Mouse (Mus musculus): ENCODE results near the gene Tspan9.

Tspan9 gene

GRCm38 (mm10) chr6:128053000-128053732 lies 90.2 kb downstream of the Tspan9 start:
- TF ChIP-seq GATA4 (IDR thresholded peaks at IDR 0.05; ENCODE audit: insufficient replicate concordance, low read length) = no peak

- no peak for TF ChIP-seq GATA4 (IDR thresholded peaks at IDR 0.05; ENCODE audit: insufficient replicate concordance, low read length)
These were observed 95.7 kb downstream of the Tspan9 start for GRCm38 (mm10) chr6:128047671-128048070.

- no peak for TF ChIP-seq GATA4 (IDR thresholded peaks at IDR 0.05; ENCODE audit: insufficient replicate concordance, low read length)
These were observed 96.2 kb downstream of the Tspan9 start for GRCm38 (mm10) chr6:128047239-128047638.

GRCm38 (mm10) chr6:128046799-128047198 lies 96.6 kb downstream of the Tspan9 start:
- TF ChIP-seq GATA4 (IDR thresholded peaks at IDR 0.05; ENCODE audit: insufficient replicate concordance, low read length) = no peak

- TF ChIP-seq GATA4 (IDR thresholded peaks at IDR 0.05; ENCODE audit: insufficient replicate concordance, low read length) = no peak
These were observed 98.7 kb downstream of the Tspan9 start for GRCm38 (mm10) chr6:128044691-128045090.

GRCm38 (mm10) chr6:128043486-128043885 lies 99.9 kb downstream of the Tspan9 start:
- TF ChIP-seq GATA4 (IDR thresholded peaks at IDR 0.05; ENCODE audit: insufficient replicate concordance, low read length) = no peak

- no peak for TF ChIP-seq GATA4 (IDR thresholded peaks at IDR 0.05; ENCODE audit: insufficient replicate concordance, low read length)
These were observed 101.6 kb downstream of the Tspan9 start for GRCm38 (mm10) chr6:128041836-128042235.

GRCm38 (mm10) chr6:128039077-128039766 lies 104.2 kb downstream of the Tspan9 start:
- no peak for TF ChIP-seq GATA4 (IDR thresholded peaks at IDR 0.05; ENCODE audit: insufficient replicate concordance, low read length)

GRCm38 (mm10) chr6:128038568-128038967 lies 104.8 kb downstream of the Tspan9 start:
- no peak for TF ChIP-seq GATA4 (IDR thresholded peaks at IDR 0.05; ENCODE audit: insufficient replicate concordance, low read length)

GRCm38 (mm10) chr6:128036597-128036996 lies 106.8 kb downstream of the Tspan9 start:
- TF ChIP-seq GATA4 (IDR thresholded peaks at IDR 0.05; ENCODE audit: insufficient replicate concordance, low read length) = no peak

GRCm38 (mm10) chr6:128035930-128036309 lies 107.5 kb downstream of the Tspan9 start:
- TF ChIP-seq GATA4 (IDR thresholded peaks at IDR 0.05; ENCODE audit: insufficient replicate concordance, low read length) = no peak

GRCm38 (mm10) chr6:128035250-128035929 lies 108.0 kb downstream of the Tspan9 start:
- no peak for TF ChIP-seq GATA4 (IDR thresholded peaks at IDR 0.05; ENCODE audit: insufficient replicate concordance, low read length)

- no peak for TF ChIP-seq GATA4 (IDR thresholded peaks at IDR 0.05; ENCODE audit: insufficient replicate concordance, low read length)
These were observed 108.8 kb downstream of the Tspan9 start for GRCm38 (mm10) chr6:128034317-128035249.

GRCm38 (mm10) chr6:128033868-128034250 lies 109.5 kb downstream of the Tspan9 start:
- TF ChIP-seq GATA4 (IDR thresholded peaks at IDR 0.05; ENCODE audit: insufficient replicate concordance, low read length) = no peak

Measured in liver, adult (tissue).